Mouse (Mus musculus): ENCODE results near the gene Tex10.

Gene Tex10

GRCm38 (mm10) chr4:48472792-48473650, at the start of gene Tex10:
Gene Tex10 (minus strand): TSS chr4:48473459.
- in situ Hi-C loops (cut with MboI, MseI), result no loop called here

DNA sequence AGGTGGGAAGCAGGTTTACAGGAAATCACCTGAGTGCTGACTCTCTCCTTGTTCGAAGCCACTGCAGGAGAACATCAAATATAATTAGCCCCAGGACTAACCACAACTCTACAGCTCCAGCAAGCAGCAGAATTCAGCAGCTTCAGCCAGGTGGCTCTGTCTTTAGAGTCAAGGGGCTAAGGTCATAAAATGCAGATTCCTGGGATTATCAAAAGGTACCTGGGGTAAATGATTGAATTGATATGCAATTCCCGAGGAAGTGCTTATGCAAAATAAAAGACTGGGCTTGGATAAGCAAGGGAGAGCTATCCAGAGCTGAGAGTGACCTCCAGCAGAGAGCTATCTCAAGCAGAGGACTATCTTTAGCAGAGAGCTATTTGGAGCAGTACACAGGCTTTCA, 37.6 kb upstream of the Tex10 start:
- in situ Hi-C loops (cut with MboI, MseI), result no loop called here

- in situ Hi-C loops (cut with MboI, MseI), result no loop called here
Measured at GRCm38 (mm10) chr4:48492510-48492909, 19.3 kb upstream of the Tex10 start.

GRCm38 (mm10) chr4:48491290-48491743, 18.1 kb upstream of the Tex10 start:
- in situ Hi-C loops (cut with MboI, MseI), result no loop called here

DNA sequence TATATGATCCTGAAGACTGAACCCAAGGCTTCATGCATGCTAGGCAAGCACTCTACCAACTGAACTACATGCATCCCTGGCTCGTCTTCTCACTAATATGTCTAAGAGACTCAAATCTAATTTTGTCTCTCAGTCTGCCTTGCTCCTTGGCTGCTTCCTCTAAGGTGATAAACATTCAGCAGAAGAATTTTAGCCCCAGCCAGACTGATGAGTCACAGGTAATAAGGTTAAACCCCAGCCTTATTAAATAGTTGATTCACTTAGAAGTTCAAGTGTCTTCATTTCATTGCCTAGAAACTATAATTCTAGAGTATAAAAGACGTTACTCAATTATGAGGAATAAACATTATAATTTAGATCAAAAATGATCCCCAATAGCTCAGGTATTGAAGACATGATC, 15.7 kb upstream of the Tex10 start:
- in situ Hi-C loops (cut with MboI, MseI), result no loop called here

DNA sequence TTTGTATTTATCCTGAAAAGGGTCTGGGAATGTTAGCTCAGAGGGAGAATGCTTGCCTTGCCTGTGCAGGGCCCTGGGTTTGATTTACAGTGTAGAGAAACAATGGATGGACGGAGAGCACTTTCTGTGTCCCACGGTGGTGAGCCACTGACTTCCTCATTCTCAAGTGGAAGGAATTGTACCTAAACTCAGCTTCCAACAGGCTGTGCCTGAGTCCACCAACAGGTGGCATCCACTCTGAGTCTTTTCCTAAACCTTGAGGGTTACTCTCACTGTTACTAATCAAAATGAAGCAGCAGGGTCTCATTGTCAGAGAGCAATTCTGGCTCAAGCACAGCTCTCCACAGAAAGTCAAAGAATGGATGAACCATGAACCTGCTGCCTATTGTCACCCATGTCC, 8.0 kb upstream of the Tex10 start:
- in situ Hi-C loops (cut with MboI, MseI), result no loop called here

- in situ Hi-C loops (cut with MboI, MseI), result no loop called here
Measured at GRCm38 (mm10) chr4:48473651-48474011, 372 bp upstream of the Tex10 start.

DNA sequence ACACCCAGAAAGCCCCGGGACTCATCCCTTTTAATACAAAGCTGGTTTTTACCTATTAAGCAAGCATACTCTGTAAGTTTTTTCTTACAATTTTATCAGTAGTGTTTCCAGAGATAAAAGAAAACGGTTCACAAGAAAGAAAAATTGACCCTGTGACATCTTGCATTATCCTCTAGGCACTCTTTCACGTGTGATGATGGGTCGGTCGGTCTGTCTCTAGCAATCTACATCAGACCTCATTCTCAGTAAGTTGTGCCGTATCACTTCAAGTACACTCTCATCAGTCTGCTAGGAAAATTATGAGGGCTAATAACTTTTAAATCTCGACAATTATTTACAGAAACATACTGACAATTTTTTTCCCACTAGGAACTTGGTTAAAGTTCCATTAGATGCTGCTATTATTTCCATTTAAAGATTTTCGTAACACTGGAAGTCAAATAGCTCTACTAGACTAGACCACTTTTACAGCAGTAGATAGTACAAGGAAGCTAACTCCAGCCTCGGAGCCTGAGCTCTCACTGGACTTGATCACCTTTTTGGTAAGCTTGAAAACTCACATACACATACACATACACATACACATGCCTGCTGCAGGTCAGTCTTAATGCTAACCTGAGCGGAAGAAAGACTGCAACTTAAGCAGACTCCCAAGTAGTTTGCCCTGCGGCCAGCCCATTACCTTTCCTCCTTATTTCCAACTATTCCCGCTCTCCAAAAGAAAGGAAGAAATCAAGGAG, 1.0 kb downstream of the Tex10 start:
- in situ Hi-C loops (cut with MboI, MseI), result no loop called here

DNA sequence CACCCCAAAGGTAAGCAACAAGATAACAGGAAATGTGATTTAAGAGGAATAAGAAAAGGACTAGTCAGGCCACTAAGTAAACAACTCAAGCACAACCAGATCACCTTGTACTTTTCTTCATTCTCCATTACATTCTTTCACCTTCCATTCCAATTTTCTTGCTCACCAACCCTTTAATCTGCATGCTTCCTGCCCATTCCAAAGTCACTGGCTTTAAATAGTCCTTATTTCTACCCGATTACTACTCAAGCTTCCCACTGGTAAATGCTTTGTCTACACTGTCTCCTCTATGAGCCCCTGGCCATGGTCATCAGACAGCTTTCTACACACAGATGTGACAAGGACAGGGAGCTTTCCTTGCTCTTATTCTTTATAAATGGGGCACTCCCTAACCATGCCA, 2.3 kb downstream of the Tex10 start:
- in situ Hi-C loops (cut with MboI, MseI), result no loop called here

DNA sequence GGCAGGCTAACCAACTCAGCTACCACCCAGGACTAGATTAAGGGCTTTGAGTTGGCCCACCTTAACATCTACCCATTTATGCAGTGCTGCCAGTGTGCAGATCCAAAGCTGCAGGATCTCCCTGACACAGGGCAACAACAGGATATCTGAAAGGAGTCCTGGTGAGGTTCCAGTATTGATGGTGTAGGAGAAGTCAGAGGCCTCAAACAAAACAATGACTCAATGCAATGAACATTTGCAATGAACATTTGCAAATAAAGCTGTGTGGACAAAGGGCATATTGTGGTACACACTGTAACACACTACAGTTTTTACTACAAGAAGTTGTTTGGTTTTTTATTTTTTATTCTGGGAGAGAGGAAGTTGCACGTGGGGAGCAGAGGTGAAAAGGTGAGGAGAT, 12.2 kb downstream of the Tex10 start:
- in situ Hi-C loops (cut with MboI, MseI), result no loop called here

DNA sequence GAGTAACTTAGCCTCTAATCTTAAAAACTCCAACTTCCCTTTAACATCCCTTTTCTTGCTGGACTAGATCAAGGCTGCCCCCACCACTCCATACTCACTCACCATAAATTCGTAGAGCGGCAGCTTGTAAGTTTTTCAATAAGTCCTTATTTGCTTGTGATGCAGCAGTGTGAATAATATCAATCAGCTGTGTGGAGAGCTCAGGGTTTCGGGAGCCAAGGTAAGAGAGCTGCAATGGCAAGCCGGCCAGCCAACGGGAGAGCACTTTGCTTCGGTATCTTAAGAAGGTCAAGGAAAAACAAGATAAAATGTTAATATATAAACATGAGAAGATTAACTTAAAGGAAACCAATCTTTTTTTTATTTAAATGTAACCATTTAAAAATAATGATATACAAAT, 14.8 kb downstream of the Tex10 start:
- in situ Hi-C loops (cut with MboI, MseI), result no loop called here

- in situ Hi-C loops (cut with MboI, MseI), result no loop called here
Measured at GRCm38 (mm10) chr4:48454106-48454773, 19.0 kb downstream of the Tex10 start.

- in situ Hi-C loops (cut with MboI, MseI), result no loop called here
Measured at GRCm38 (mm10) chr4:48428054-48428453, 45.2 kb downstream of the Tex10 start.

- in situ Hi-C loops (cut with MboI, MseI), result no loop called here
Measured at GRCm38 (mm10) chr4:48427413-48427812, 45.8 kb downstream of the Tex10 start.

- in situ Hi-C loops (cut with MboI, MseI), result no loop called here
Measured at GRCm38 (mm10) chr4:48423738-48424137, 49.5 kb downstream of the Tex10 start.

DNA sequence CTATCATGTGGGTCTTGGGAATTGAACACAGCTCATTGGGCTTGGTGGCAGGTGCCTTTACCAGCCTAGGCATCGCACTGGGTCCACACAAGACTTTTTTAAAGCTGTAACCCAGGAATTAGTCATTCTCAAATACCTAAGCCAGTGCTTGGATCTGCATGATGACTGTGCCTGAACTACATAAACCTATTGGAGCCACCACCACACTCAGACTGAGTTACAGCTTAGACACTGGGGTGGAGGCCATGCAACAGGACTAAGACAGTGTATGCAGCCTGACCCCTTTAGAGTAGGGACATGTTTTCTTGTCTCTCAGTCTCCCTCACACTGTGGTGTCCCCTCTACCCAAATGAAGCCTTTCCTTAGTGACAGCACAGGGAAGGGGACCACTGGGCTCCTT, 50.6 kb downstream of the Tex10 start:
- in situ Hi-C loops (cut with MboI, MseI), result no loop called here

GRCm38 (mm10) chr4:48418831-48419468, 54.3 kb downstream of the Tex10 start:
- in situ Hi-C loops (cut with MboI, MseI), result no loop called here

GRCm38 (mm10) chr4:48415838-48416335, 57.4 kb downstream of the Tex10 start:
- in situ Hi-C loops (cut with MboI, MseI), result no loop called here

DNA sequence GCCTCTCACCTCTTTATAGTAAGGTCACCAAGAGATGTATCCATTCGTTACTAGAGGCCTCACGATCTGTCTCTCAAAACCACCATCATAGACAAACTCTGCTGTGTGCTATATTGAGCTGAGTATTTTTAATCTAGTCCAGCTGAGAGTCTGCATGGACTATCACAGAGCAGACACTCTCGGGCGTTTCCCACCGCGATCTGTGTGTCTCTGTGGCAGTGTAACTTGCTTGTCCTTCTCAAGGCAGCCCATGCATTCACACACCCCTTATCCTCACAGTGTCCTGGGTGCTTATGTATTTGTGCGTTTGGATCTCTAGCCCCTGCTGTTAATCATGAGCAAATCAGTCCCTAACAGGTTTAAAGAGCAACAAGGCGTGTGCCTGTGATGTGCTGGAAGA, 59.8 kb downstream of the Tex10 start:
- in situ Hi-C loops (cut with MboI, MseI), result no loop called here

- in situ Hi-C loops (cut with MboI, MseI), result loop anchor here (10.0 kb wide), 1 partner anchor 983 kb away; no protein-coding TSS in a partner anchor
Measured at GRCm38 (mm10) chr4:48407350-48408039, 65.8 kb downstream of the Tex10 start.

Measured in T-helper 1 cell (primary cell).